Mouse (Mus musculus) adrenal gland, adult 2 months (tissue): ENCODE results near the gene Dhtkd1. TPM values are rescaled to one million over a fixed set of nuclear protein-coding genes. Genes with fewer than 3 reads are reported as not detected.
"Not testable (repeated sequence)": the region's sequence is repeated elsewhere in the genome, so short reads cannot be mapped to it uniquely, and the experiment has no call there.

Source experiments
- DNase-seq: peaks from one replicate; pipeline ENCODE4 v3.0.0; 2021
- long read RNA-seq: library from polyadenylated mRNA; stranded (forward); transcript quantifications from one replicate; pipeline ENCODE4 v2.0.0, GENCODE M21; 2021
- polyA plus RNA-seq: library from polyadenylated mRNA; depleted of rRNA; stranded (reverse); fragments of >200 nt; gene quantifications from 2 replicates; pipeline ENCODE4 v1.2.3, GENCODE M21; 2012; rRNA removed
- total RNA-seq, 2 experiments: library from RNA; stranded (reverse); gene quantifications; 2 replicates each; pipeline ENCODE4 v1.2.3; 2021

Dhtkd1 gene
- 10 to 100 TPM; 12.1 to 14.8 TPM for total RNA-seq
- 4.2 and 4.3 TPM in 2 replicates for polyA plus RNA-seq
- long read RNA-seq, result 0 reads

DNA sequence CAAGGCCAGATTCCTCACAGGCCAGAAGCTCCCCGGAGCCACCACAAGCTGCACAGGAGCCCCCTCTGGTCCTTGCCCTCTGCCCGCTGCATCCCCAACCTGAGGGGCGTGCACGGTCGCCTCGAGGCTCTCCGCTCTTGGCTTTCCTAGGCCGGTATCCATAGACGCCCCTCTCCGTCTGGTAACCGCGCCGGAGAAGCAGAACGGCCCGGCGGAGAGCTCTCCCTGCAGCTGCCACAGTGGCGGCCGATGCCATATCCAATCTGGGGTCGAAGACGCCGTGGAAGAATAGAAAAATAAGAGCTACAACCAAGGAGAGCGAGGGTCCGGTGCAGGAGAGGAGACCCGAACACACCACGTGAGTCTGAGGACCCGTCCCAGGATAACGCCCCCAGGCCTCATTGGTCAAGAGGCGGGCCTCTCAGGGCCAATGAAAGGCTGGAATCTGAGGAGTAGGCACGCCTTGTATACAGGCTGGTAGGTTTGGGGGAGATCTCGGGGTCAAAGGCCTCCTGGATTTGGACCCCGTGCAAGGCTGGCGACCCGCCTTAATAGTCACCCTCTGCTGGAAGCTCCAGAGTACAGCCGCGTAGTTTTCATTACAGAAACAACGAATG, at the start of gene Dhtkd1:
Gene Dhtkd1 (minus strand): TSS at position 377 of the 617 bp plus-strand sequence.
- peak; percentile 87 for DNase-seq

DNA sequence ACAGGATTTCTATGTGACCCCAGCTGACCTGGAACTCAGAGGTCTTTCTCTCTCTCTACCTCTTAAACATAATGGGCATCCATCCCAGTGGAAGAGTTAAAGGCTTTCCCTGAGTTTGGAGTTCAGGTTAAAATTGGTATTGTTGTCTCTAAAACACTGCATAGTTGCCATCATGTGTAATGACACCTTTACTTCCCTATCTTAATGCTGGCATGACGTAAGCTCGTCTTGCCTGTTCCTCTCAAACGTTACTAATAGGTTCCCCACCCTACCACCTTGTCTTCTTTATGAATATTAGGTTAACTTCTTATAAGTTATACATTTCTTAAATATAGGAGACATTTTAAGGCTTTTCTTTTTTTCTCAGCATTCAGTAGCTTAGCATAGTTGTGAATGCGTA, 34.9 kb upstream of the Dhtkd1 start:
- DNase-seq, result no peak

DNA sequence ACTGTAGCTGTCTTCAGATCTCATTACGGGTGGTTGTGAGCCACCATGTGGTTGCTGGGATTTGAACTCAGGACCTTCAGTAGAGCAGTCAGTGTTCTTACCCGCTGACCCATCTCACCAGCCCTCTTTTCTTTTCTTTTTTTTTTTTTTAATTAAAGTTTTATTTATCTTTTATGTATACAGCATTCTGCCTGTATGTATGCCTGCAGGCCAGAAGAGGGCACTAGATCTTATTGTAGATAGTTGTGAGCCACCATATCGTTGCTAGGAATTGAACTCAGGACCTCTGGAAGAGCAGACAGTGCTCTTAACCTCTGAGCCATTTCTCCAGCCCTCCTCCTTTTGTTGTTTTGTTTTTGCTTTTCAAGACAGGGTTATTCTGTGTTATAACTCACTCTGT, 28.0 kb upstream of the Dhtkd1 start:
- not testable (repeated sequence) for DNase-seq

DNA sequence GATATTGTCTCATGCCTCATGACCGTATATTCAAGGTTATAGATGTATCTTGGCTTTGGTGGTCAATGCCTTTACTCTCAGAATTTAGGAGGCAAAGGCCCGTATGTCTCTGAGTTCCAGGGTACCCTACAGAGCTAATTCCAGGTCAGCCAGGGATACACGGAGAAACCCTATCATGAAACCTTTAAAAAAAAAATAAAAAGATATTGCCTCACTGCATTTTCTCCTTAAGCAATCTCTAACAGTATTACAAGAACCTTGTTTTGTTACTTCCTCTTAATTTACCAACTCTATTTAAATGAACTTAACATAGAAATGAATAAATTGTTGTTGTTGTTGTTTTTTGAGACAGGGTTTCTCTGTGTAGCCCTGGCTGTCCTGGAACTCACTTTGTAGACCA, 23.4 kb upstream of the Dhtkd1 start:
- no peak for DNase-seq

DNA sequence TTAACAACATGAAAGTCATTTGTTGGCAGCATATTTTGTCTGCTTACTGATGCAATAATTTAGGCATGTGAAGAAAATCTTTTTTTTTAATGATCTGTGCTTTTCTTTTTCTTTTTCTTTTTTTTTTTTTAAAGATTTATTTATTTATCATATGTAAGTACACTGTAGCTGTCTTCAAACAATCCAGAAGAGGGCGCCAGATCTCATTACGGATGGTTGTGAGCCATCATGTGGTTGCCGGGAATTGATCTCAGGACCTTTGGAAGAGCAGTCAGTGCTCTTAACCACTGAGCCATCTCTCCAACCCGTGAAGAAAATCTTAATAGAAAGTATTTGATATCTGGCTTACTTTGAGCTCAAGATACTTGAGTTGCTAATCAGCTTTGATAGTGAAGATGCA, 21.1 kb upstream of the Dhtkd1 start:
- not testable (repeated sequence) for DNase-seq

DNA sequence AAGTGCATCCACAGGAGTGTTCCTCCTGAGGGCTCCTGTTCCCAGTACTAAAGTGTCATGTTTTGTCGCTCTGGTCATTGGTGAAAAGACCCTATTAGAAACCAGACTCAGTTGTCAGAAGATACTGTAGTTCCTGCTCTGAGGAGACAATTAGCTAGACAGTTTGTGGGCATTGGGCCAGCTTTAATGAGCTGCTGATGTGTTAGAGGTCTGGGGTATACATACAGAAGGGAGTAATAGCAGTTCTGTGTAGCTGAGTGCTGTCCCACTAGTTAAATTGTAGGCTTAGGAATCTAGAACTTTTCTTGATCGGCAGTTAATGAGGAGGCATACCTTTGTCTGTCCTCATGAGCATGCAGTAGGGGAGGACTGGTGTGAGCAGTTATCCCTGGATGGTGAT, 19.7 kb upstream of the Dhtkd1 start:
- no peak for DNase-seq

DNA sequence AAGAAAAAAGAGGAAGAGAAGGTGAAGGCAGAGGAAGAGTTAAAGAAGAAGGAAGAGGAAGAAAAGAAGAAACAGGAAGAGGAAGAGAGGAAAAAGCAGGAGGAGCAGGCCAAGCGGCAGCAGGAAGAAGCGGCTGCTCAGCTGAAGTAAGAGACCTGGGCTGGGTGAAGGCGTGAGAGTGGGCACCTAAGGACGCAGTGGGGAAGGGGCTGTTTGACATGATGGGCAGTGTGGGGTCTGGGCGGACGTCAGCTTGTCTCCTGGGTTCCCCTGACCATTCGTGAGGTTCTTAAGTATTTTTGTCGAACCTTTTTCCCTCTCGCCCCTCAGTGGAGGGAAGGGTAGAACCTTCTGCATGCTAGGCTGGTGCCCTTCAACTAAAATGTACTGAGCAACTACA, 15.1 kb upstream of the Dhtkd1 start:
- no peak for DNase-seq

DNA sequence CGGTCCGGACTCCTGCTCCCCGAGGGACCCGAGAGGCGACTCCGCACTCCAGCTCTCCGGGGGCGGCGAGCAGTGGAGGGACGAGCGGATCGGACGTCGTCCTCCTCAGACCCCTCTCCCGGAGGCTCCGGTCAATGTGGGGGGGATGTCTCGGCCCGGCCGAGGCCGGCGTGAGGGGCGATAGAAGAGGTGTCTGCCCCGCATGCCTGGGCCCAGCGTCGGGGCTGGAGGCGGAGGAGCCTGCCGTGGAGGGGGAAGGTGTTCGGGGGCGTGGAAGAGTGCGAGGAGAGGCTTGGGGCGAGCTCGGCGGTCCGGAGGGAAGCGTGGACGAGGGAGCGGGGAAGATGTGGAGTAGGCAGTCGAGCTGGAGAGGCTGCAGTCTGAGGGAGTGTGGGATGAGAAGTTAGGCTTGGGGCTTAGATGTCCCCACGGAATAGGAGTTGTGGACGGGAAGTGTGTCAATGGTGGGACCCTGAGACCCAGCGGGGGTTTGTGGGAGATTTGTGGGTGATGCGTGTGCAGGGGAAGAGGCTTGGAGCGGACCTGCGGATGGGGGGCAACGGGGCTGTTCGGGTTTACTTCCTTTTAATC, 9.1 kb upstream of the Dhtkd1 start:
- no peak for DNase-seq

DNA sequence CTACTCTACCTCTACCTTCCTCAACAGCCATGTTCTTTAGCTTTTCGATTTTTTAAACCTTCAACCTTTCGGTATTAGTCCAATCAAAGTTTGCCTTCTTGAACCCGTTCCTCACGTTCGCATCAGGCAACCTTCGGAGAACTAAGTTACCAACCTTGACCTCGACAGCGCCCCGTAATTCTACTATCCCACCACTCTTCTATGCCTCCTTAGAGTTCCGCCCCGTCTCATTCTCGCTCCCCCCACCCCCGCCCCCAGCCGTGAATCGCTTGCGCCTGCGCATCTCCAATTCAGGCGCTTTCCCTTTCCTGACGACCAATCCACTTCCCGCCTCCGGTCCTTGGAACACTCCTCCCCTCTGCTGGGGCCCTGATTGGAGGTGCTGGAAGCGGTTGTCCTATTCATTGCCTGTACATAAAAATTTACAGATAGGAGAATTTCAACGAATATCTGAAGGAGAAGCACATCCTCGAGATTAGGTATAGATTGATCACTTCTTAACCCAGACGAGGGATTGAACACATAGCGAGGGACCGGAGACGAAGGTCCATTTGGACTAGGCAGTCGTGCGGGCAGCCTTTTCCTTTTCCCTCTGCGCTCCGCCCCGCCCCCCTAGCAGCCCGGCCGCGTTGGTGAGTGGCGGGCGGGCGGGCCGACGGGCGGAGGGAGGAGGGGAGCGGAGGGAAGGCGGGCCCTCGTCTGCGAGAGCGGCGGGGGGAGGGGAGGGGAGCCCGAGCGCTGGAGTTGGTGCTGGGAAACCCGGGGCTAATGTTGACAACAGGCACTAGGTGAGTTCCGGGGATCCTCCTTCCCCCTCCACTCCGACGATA, 8.4 kb upstream of the Dhtkd1 start, which contains the start of gene Upf2:
Gene Upf2 (plus strand): TSS at position 704 of the 830 bp plus-strand sequence.
- DNase-seq, result peak; percentile 94

DNA sequence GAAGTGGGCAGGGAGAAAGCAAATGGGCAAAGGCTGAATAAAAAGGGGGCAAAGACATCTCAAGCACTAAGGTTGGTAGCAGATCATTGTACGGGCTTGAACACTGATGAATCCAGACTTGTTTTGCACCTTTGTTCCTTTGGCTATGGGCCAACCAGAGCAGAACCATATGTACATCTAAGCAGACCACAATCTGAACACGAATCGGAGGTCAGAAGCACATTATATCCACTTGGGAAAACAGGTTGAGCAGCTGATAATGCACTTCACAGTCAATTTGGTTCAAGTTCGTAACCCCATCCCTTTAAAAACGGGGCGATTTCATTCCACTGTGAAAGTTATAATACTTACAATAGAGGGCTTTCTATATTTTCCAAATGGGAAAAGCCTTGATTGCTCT, 7.7 kb upstream of the Dhtkd1 start:
- no peak for DNase-seq

DNA sequence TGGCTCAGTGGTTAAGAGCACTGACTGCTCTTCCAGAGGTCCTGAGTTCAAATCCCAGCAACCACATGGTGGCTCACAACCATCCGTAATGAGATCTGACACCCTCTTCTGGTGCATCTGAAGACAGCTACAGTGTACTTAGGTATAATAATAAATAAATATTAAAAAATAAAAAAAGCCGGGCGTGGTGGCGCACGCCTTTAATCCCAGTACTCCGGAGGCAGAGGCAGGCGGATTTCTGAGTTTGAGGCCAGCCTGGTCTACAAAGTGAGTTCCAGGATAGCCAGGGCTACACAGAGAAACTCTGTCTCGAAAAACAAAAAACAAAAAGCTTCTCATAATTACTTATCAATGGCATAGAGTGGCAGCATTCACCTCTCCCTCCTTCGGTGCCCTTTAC, 7.2 kb upstream of the Dhtkd1 start:
- DNase-seq, result not testable (repeated sequence)

DNA sequence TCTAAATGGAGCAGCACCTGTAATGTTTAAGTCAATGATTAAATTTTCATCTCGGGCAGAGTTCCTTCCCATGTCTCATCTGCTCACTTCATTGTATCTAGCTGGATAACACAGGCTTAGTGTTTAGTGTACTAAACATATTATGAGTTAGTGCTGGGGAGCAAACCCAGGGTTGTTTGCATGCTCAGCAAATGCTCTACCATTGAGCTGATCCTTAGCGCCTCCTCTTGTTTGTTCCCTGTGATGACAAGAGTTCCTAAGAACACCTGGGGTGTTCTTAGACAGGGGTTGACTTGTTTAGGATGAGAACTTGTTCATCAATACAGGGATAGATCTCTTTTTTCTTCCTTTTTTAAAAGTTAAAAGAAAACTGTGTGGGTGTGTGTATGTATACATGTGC, 6.4 kb upstream of the Dhtkd1 start:
- no peak for DNase-seq

DNA sequence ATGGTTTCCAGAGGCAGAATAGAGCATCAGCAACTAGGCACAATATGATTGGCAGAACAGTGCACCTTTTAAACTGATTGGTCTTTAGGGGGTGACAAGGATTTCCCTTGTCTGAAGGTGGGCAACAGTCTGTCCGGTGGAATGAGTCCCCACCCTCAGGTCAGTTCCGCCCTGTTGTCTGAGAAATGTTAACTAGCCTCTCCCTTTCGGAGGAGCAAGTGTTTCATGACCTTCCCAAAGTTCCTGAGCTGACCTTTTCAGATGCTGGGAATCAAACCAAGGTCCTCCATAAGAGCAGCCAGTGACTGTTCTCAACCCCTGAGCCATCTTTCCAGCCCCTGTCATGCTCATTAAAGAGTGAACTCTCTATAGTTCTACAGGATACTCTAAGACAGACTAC, 4.3 kb upstream of the Dhtkd1 start:
- no peak for DNase-seq

DNA sequence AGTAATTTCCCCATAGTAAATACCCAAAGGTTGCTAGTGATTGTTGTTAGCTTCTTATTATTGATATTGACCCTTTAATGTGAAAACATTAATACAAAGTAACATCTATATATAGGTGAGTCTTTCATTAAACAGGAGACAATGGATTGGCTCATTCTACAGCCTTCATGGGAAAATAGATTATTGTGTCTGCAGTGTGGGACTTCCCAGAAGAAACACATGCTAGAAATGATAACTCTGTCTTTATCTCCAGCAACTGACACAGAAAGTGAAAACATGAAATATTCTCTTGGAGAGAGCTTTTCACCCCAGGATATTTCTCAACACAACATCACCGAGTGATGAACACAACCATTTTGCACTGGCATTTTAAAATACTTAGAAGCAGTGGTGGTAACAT, 3.0 kb upstream of the Dhtkd1 start:
- DNase-seq, result no peak

DNA sequence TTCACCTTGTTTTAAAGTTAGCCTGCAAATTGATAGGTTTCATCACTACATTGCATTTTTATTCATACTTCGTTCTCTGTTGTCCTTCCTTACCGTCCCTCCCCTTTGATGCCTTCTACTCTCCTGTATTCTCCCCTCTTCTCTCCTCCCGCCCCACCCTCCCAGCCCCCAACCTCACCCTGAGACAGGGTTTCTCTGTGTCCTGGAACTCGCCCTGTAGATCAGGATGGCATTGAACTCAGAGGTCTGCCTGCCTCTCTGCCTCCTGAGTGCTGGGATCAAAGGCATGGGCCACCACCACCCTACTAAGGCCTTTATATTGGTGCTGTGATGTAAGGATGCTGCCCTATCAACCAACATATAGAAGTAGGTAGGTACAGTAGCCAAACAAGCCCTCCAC, 479 bp upstream of the Dhtkd1 start:
- no peak for DNase-seq

DNA sequence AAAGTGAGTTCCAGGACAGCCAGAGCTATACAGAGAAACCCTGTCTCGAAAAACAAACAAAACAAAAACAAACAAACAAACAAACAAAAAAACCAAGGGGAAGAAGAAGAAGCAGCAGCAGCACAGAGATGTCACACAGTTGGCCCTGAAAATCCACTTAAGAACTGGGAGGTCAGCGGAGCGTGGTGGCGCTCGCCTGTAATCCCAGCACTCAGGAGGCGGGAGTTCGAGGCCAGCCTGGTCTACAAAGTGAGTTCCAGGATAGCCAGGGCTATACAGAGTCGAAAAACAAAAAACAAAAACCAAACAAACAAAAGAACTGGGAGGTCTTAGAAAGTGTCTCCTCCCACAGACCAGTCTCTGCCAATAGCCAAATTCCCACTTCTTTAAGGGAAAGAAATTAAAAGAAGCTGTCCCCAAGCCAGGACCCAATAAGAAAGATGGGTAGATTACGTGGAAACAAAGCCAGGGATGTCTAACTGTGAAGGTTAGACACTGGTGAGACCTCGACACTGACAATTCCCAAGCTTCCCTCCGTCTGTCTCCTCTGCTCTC, 654 bp downstream of the Dhtkd1 start:
- no peak for DNase-seq

DNA sequence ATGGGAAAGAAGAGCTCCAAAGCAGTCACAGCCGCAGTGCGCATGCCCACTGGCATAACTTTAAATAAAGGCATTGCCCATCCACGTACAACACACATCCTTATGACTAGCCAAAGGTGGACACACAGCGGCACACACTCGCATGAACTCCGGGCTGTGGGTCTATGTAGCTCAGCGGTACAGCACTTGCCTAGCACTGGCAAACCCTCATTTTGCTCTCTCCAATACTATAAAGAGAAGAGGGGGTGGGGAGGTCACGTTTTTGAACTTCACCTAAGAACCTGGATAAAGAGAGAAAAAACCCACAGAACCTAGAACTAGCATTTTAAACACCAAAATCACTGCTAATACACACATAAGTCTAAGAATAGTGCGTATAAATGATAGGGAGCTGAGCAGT, 1.7 kb downstream of the Dhtkd1 start:
- DNase-seq, result no peak

DNA sequence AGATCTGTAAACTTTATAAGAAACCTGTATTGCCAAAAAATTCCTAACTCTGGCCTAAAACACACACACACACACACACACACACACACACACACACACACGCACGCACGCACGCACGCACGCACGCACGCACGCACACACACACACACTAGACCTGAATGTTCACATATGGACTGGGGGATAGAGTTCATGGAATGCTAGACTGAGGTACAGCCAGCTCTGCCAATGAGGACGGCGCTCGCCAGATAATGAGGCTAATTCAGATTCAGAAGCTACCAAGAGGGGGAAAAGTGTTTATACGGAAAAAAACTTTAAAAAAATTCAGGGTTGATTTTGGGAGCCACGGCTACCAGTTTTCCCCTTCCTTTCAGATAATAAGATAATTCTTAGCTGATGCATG, 2.7 kb downstream of the Dhtkd1 start:
- DNase-seq, result no peak

DNA sequence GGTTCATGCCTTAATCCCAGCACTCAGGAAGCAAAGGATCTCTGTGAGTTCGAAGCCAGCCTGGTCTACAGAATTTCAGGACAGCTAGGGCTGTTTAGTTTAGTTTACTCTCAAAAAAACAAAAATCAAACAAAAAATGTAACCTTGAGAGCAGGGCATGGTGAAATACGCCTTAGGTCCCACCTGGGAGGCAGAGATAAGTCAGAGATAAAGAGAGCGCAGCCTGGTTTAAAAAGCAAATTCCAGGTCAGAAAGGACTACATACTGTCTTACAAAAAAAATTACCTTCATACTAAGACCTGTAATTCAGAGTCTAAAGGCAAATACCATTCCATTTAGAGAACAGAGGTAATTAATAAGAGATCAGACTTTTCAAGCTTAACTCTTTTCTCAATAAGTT, 3.3 kb downstream of the Dhtkd1 start:
- DNase-seq, result no peak

DNA sequence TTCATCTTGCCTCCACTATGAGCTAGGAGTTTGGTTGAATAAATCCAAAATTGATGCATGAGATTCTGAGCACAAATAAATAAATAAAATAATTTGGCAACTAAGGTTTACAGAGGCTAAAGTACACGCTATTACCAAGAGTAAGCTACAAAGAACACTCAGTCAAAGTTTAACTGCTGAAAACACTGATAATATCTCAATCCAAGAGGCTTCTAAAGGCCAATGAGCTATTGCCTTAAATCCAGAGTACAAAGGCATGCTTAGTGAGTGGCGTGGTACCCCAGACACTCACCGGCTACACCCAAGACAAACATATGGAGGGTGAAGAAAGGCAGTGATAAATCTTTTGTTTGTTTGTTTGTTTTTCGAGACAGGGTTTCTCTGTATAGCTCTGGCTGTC, 6.0 kb downstream of the Dhtkd1 start:
- no peak for DNase-seq

DNA sequence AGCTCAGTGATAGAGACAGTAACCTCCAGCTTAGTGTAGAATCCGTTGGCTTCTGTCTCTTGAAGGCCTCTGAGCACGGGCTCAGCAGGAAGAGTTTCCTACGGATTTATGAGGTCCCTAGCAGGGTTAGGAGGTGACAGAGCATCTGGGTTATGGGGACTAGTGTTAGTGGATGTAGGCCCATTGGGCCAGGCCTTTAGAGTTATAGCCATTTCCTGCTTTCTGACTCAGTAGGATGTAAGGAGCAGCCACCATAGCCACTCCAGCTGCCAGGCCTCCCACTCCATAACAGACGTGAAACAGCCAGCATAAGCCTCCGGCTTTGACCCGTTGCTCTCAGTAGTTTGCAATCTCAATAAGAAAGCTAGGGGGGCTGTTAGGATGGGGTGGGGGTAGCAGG, 6.5 kb downstream of the Dhtkd1 start:
- no peak for DNase-seq

DNA sequence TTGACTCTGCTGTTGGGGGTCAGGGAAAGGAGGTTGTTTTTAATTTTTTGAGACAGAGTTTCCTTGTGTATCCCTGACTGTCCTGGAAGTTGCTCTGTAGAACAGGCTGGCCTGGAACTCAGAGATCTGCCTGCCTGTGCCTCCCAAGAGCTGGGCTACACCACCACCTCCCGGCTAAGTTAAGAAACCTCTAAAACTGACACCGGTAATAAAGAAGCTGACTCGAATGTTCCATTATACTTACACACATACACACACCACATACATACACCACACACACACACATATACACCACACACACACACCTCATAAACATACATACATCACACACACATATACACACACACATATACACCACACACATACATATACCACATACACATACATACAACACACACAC, 7.7 kb downstream of the Dhtkd1 start:
- no peak for DNase-seq

DNA sequence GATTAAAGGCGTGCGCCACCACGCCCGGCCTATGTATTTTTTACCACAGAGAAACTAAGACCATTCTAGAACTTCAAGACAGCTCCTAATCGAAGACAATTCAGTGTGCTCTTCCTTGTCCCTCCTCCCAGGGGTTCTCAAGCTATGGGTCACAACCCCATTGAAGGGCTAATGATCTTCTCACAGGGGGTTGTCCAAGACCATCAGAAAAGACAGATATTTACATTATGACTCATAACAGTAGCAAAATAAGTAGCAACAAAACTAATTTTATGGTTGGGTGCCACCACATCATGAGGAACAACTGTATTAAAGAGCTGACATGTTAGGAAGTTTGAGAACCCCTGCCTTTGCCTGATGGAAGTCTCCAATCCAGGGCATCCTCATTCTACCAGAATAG, 10.7 kb downstream of the Dhtkd1 start:
- DNase-seq, result no peak
